Mouse (Mus musculus) urinary bladder, postnatal 36 days (tissue): ENCODE measurements around the gene Ggt1.

ENCODE experiments used
- DNase-seq, 2 experiments: peaks; one replicate each; pipeline ENCODE4 v3.0.0; 2022; ENCODE audit warnings: low spot score in 2 of 2, mixed read lengths in 1 of 2

Ggt1 gene

GRCm38 (mm10) chr10:75573181-75573580 is 11.8 kb downstream of the Ggt1 start:
- DNase-seq, result no peak

GRCm38 (mm10) chr10:75573965-75574364 is 12.6 kb downstream of the Ggt1 start:
- DNase-seq, result no peak

GRCm38 (mm10) chr10:75579129-75579528 is 17.7 kb downstream of the Ggt1 start:
- DNase-seq, result no peak

- DNase-seq, result peak; percentile 83 to 87
These were observed 24.6 kb downstream of the Ggt1 start for GRCm38 (mm10) chr10:75585876-75586552.

- no peak for DNase-seq
These were observed 25.1 kb downstream of the Ggt1 start for GRCm38 (mm10) chr10:75586553-75586879.

- DNase-seq, result no peak
These were observed 26.4 kb downstream of the Ggt1 start for GRCm38 (mm10) chr10:75587781-75588180.

GRCm38 (mm10) chr10:75588336-75588735 is 26.9 kb downstream of the Ggt1 start:
- DNase-seq, result no peak

GRCm38 (mm10) chr10:75589129-75589528 is 27.7 kb downstream of the Ggt1 start, which contains the start of gene Ggt5:
Ggt5 (plus strand) TSS chr10:75589340.
- peak; percentile 55 to 78 for DNase-seq

- peak in 1 of 2 experiments; percentile 26 for DNase-seq
These were observed 28.2 kb downstream of the Ggt1 start for GRCm38 (mm10) chr10:75589651-75590050.

GRCm38 (mm10) chr10:75591211-75591894 is 29.9 kb downstream of the Ggt1 start:
- DNase-seq, result peak in 1 of 2 experiments; percentile 27

- DNase-seq, result no peak
These were observed 31.2 kb downstream of the Ggt1 start for GRCm38 (mm10) chr10:75592585-75592984.

- DNase-seq, result peak; percentile 58 to 82
These were observed 34.6 kb downstream of the Ggt1 start for GRCm38 (mm10) chr10:75595981-75596380.

- DNase-seq, result no peak
These were observed 38.9 kb downstream of the Ggt1 start for GRCm38 (mm10) chr10:75600189-75600730.

- no peak for DNase-seq
These were observed 43.9 kb downstream of the Ggt1 start for GRCm38 (mm10) chr10:75605162-75605846.

- no peak for DNase-seq
These were observed 45.8 kb downstream of the Ggt1 start for GRCm38 (mm10) chr10:75607253-75607652.

- no peak for DNase-seq
These were observed 47.6 kb downstream of the Ggt1 start for GRCm38 (mm10) chr10:75608975-75609374.

GRCm38 (mm10) chr10:75610486-75610885 is 49.1 kb downstream of the Ggt1 start:
- no peak for DNase-seq

GRCm38 (mm10) chr10:75616044-75616443 is 54.6 kb downstream of the Ggt1 start:
- no peak for DNase-seq

GRCm38 (mm10) chr10:75620818-75621217 is 59.4 kb downstream of the Ggt1 start:
- no peak for DNase-seq

- no peak for DNase-seq
These were observed 64.5 kb downstream of the Ggt1 start for GRCm38 (mm10) chr10:75625920-75626319.

- no peak for DNase-seq
These were observed 65.6 kb downstream of the Ggt1 start for GRCm38 (mm10) chr10:75626991-75627390.

GRCm38 (mm10) chr10:75627490-75627889 is 66.1 kb downstream of the Ggt1 start:
- no peak for DNase-seq
